Mouse (Mus musculus): ENCODE results near the gene Anks4b. TPM values are rescaled to one million over a fixed set of nuclear protein-coding genes. Genes with fewer than 3 reads are reported as not detected.

Gene Anks4b
- polyA plus RNA-seq, 1 experiment, result not detected

- H3K79me3 ChIP-seq (ENCODE audit: low read depth), result no peaks in the 10 kb centered on the region
- no peak for TF ChIP-seq MYOG (IDR thresholded peaks at IDR 0.05; ENCODE audit: control insufficient read depth, extremely low read depth, insufficient read length)
- no peak overlapping the region for H3K4me3 ChIP-seq (ENCODE audit: insufficient read depth, poor library complexity, severe bottlenecking)
- H3K27me3 ChIP-seq (ENCODE audit: control insufficient read depth, insufficient read depth, insufficient read length), result no peaks in the 10 kb centered on the region
- H3K36me3 ChIP-seq (ENCODE audit: control insufficient read depth, insufficient read depth), result no peaks in the 10 kb centered on the region
- no peaks in the 10 kb centered on the region for H3K79me2 ChIP-seq (ENCODE audit: control insufficient read depth, insufficient read depth)
- H3ac ChIP-seq (ENCODE audit: control insufficient read depth, insufficient read length, low read depth), result no peak overlapping the region
Observed at GRCm38 (mm10) chr7:120201231-120201744, 27.6 kb downstream of the Anks4b start.

- H3K79me3 ChIP-seq (ENCODE audit: low read depth), result no peaks in the 10 kb centered on the region
- no peaks in the 10 kb centered on the region for H3K36me3 ChIP-seq (ENCODE audit: control insufficient read depth, insufficient read depth)
- H3ac ChIP-seq (ENCODE audit: control insufficient read depth, insufficient read length, low read depth), result no peak within 1 kb of the TSS
- no peaks in the 10 kb centered on the region for H3K27me3 ChIP-seq (ENCODE audit: control insufficient read depth, insufficient read depth, insufficient read length)
- no peak for TF ChIP-seq MYOG (IDR thresholded peaks at IDR 0.05; ENCODE audit: control insufficient read depth, extremely low read depth, insufficient read length)
- TF ChIP-seq FOSL1 (IDR thresholded peaks at IDR 0.05; ENCODE audit: insufficient read depth, low read length, poor library complexity, severe bottlenecking), result no peak
- no peak for TF ChIP-seq MYOD1 (IDR thresholded peaks at IDR 0.05; ENCODE audit: control insufficient read depth, insufficient read length, low read depth)
- no peak for TF ChIP-seq CEBPB (IDR thresholded peaks at IDR 0.05; ENCODE audit: low read depth)
- no peaks in the 10 kb centered on the region for H3K79me2 ChIP-seq (ENCODE audit: control insufficient read depth, insufficient read depth)
- H3K4me3 ChIP-seq (ENCODE audit: insufficient read depth, poor library complexity, severe bottlenecking), result no peak within 1 kb of the TSS
Observed at GRCm38 (mm10) chr7:120201771-120202170, 28.1 kb downstream of the Anks4b start, which contains the start of gene Crym. Gene Crym, minus strand, starts transcription at chr7:120202111.

GRCm38 (mm10) chr7:120203789-120204188 lies 30.1 kb downstream of the Anks4b start, which contains the start of gene Abca14:
Gene Abca14, plus strand, starts transcription at chr7:120203961.
- H3K27me3 ChIP-seq (ENCODE audit: control insufficient read depth, insufficient read depth, insufficient read length), result no peaks in the 10 kb centered on the region
- no peaks in the 10 kb centered on the region for H3K79me3 ChIP-seq (ENCODE audit: low read depth)
- H3K36me3 ChIP-seq (ENCODE audit: control insufficient read depth, insufficient read depth), result no peaks in the 10 kb centered on the region
- no peaks in the 10 kb centered on the region for H3K79me2 ChIP-seq (ENCODE audit: control insufficient read depth, insufficient read depth)
- H3K4me3 ChIP-seq (ENCODE audit: insufficient read depth, poor library complexity, severe bottlenecking), result no peak within 1 kb of the TSS
- peak; percentile 51 for TF ChIP-seq CTCF (IDR thresholded peaks at IDR 0.05; ENCODE audit: control insufficient read depth, insufficient read depth, insufficient read length)
- no peak for TF ChIP-seq MYOG (IDR thresholded peaks at IDR 0.05; ENCODE audit: control insufficient read depth, extremely low read depth, insufficient read length)
- no peak within 1 kb of the TSS for H3ac ChIP-seq (ENCODE audit: control insufficient read depth, insufficient read length, low read depth)

- no peaks in the 10 kb centered on the region for H3K36me3 ChIP-seq (ENCODE audit: control insufficient read depth, insufficient read depth)
- no peaks in the 10 kb centered on the region for H3K27me3 ChIP-seq (ENCODE audit: control insufficient read depth, insufficient read depth, insufficient read length)
- no peak overlapping the region for H3ac ChIP-seq (ENCODE audit: control insufficient read depth, insufficient read length, low read depth)
- H3K4me3 ChIP-seq (ENCODE audit: insufficient read depth, poor library complexity, severe bottlenecking), result no peak overlapping the region
- TF ChIP-seq CEBPB (IDR thresholded peaks at IDR 0.05; ENCODE audit: low read depth) (no peak), FOSL1 (IDR thresholded peaks at IDR 0.05; ENCODE audit: insufficient read depth, low read length, poor library complexity, severe bottlenecking) (no peak), MYOG (IDR thresholded peaks at IDR 0.05; ENCODE audit: control insufficient read depth, extremely low read depth, insufficient read length) (no peak)
- no peaks in the 10 kb centered on the region for H3K79me3 ChIP-seq (ENCODE audit: low read depth)
- H3K79me2 ChIP-seq (ENCODE audit: control insufficient read depth, insufficient read depth), result no peaks in the 10 kb centered on the region
Observed at GRCm38 (mm10) chr7:120205989-120206388, 32.3 kb downstream of the Anks4b start.

- H3K79me2 ChIP-seq (ENCODE audit: control insufficient read depth, insufficient read depth), result no peaks in the 10 kb centered on the region
- H3ac ChIP-seq (ENCODE audit: control insufficient read depth, insufficient read length, low read depth), result no peak overlapping the region
- no peaks in the 10 kb centered on the region for H3K27me3 ChIP-seq (ENCODE audit: control insufficient read depth, insufficient read depth, insufficient read length)
- H3K79me3 ChIP-seq (ENCODE audit: low read depth), result no peaks in the 10 kb centered on the region
- no peak for TF ChIP-seq MAX (IDR thresholded peaks at IDR 0.05)
- no peaks in the 10 kb centered on the region for H3K36me3 ChIP-seq (ENCODE audit: control insufficient read depth, insufficient read depth)
- no peak overlapping the region for H3K4me3 ChIP-seq (ENCODE audit: insufficient read depth, poor library complexity, severe bottlenecking)
Observed at GRCm38 (mm10) chr7:120228541-120228940, 54.9 kb downstream of the Anks4b start.

Other genes with a start within 250 kb of the Anks4b start
- not detected for gene Dnah3, start 78.6 kb upstream of the Anks4b start, polyA plus RNA-seq (2012; fragmentation: generic; extraction: Trizol)
- 6.0 TPM for gene Tmem159, start 71.5 kb upstream of the Anks4b start, polyA plus RNA-seq (2012; fragmentation: generic; extraction: Trizol)
- not detected for gene Zp2, start 28.6 kb upstream of the Anks4b start, polyA plus RNA-seq (2012; fragmentation: generic; extraction: Trizol)
- gene Crym, start 28.3 kb downstream of the Anks4b start, polyA plus RNA-seq (2012; fragmentation: generic; extraction: Trizol), result not detected
- gene Abca14, start 30.1 kb downstream of the Anks4b start, polyA plus RNA-seq (2012; fragmentation: generic; extraction: Trizol), result not detected
- not detected for gene Abca15, start 154.8 kb downstream of the Anks4b start, polyA plus RNA-seq (2012; fragmentation: generic; extraction: Trizol)
- not detected for gene Abca16, start 235.8 kb downstream of the Anks4b start, polyA plus RNA-seq (2012; fragmentation: generic; extraction: Trizol)